Mouse (Mus musculus) liver, postnatal 0 days (tissue): ENCODE measurements around the gene Akr1c13.

Source experiments
- CTCF ChIP-seq: sonication (generic); IDR thresholded peaks from 2 replicates; pipeline ENCODE4 v1.5.1; 2016; ENCODE audit warnings: antibody characterized with exemption, low read depth
- EP300 ChIP-seq: IDR thresholded peaks from 2 replicates; pipeline ENCODE4 v1.6.1; 2016; ENCODE audit warnings: antibody characterized with exemption, low read depth, mild to moderate bottlenecking

DNA sequence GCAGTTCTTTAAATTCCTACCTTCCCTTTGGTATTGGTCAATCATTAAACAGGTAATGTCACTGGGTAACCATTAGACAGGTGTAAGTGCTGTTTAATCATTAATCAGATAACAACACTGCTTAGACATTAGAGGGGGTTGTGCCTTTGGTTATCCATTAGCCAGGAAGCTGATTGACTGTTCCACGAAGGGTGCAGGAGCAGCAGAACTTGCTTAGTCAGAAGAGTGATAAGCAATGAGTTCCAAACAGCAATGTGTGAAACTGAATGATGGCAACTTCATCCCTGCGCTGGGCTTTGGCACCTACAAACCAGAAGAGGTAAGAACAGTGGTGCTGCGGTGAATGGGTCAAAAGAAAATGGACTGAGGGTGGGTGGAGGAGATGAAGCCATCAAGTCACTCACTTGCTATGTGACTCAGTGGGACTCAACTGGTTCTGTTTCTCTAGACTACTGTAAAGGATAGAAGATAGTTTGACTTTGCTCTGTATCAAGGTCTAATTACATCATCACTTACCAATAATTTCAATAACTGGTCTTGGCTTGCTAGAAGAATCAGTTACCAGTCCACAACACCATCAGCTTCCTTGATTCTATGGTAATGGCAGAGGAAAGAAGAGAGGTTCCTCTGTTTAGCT, 42.7 kb downstream of the Akr1c13 start:
- TF ChIP-seq EP300 = no peak
- TF ChIP-seq CTCF = no peak
